Mouse (Mus musculus) heart, embryonic 16.5 days (tissue): ENCODE data around the gene Pym1. TPM values are rescaled to one million over a fixed set of nuclear protein-coding genes. Genes with fewer than 3 reads are reported as not detected.
A peak's percentile ranks its signal among the peaks of the same experiment; 100 is the strongest.

ENCODE experiments used
- ATAC-seq: fragments of 200-750 bp; cut with Nextera tagmentation; replicated peaks from 2 replicates; pipeline ENCODE4 v1.8.0; 2017; ENCODE audit warnings: moderate number of reproducible peaks; ENCODE audit not compliant: insufficient read depth, low FRiP score; ENCODE audit errors: extremely low read depth
- H3K27ac ChIP-seq: fragments of 300-500 bp; sonication (generic); 2 replicates; pipeline ENCODE4 v1.5.1; 2014; ENCODE audit warnings: mild to moderate bottlenecking, low read length, control low read depth, moderate library complexity
- H3K27me3 ChIP-seq: fragments of 300-500 bp; sonication (generic); 2 replicates; pipeline ENCODE4 v1.6.1; 2014; ENCODE audit warnings: low read length, mixed read lengths; ENCODE audit not compliant: control insufficient read depth, insufficient read depth
- H3K36me3 ChIP-seq: fragments of 300-500 bp; sonication (generic); 2 replicates; pipeline ENCODE4 v1.6.1; 2014; ENCODE audit not compliant: control insufficient read depth, insufficient read depth
- H3K4me1 ChIP-seq: fragments of 300-500 bp; sonication (generic); 2 replicates; pipeline ENCODE4 v1.6.1; 2014; ENCODE audit warnings: low read length, mixed read lengths; ENCODE audit not compliant: control insufficient read depth, insufficient read depth
- H3K4me2 ChIP-seq: fragments of 300-500 bp; sonication (generic); 2 replicates; pipeline ENCODE4 v1.6.1; 2014; ENCODE audit warnings: low read depth, mild to moderate bottlenecking, control low read depth, low read length
- H3K4me3 ChIP-seq: fragments of 300-500 bp; sonication (generic); 2 replicates; pipeline ENCODE4 v1.5.1; 2014; ENCODE audit warnings: mild to moderate bottlenecking, control low read depth, low read length
- H3K9ac ChIP-seq: fragments of 300-500 bp; sonication (generic); 2 replicates; pipeline ENCODE4 v1.6.1; 2014; ENCODE audit warnings: low read length, control low read depth
- H3K9me3 ChIP-seq: fragments of 300-500 bp; sonication (generic); replicated peaks from 2 replicates; pipeline ENCODE4 v1.6.1; 2016; ENCODE audit warnings: low read length; ENCODE audit not compliant: control insufficient read depth
- WGBS: fragments of 180-500 bp; shearing (Covaris S2); extraction: QIAGEN DNeasy Blood & Tissue Kit; methylation state at CpG from one replicate; pipeline ENCODE4 v1.1.7; 2014; 5-methylcytosine and 5-hydroxymethylcytosine counted together
- polyA plus RNA-seq: library from polyadenylated mRNA; unstranded; fragments of >200 nt; fragmentation: Nextera tagmentation; extraction: Ambion mirVana; gene quantifications from 2 replicates; pipeline ENCODE4 v1.2.1, GENCODE M21; 2015

The Pym1 gene
- 18.5 and 20.3 TPM in 2 replicates for polyA plus RNA-seq

DNA sequence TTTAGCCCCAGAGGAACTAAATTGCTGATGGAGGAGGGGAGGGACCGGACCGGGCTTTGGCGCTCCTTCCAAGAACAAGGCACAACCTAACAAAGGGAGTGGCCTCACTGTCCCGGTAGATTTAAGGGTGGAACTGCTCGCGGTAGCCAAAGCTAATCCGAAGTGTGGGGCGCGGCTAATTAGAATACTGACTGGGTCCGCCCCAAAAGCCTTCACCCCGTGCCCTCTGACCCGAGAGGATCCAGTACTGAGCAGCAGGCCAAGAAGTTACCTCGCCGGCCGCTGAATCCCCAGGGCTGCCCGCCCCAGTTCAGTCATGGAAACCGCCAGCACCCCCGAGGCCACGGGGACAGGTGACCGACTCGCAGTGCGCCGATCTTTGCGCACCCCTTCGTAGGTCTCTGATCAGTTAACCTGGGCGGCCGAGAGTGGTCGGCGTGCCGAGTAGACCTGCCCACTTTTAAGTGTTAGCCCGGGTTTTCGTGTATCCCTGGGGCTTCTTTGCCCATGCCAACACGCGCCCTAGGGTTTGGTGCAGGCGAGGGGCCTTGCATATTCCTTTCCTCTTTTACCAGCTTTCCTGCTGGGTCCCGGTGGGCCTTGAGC lies at the start of gene Pym1:
TSS of gene Pym1 (plus strand) at position 244 of the 606 bp plus-strand sequence.
- peak within 1 kb of the TSS; percentile 96 for H3K27ac ChIP-seq
- H3K4me3 ChIP-seq = peak within 1 kb of the TSS; percentile 94
- H3K9me3 ChIP-seq = no peaks in the 10 kb centered on the region
- under 1% methylated on average over 36 of the region's 36 CpGs for WGBS
- peaks cover 27% of the 10 kb centered on the region for H3K4me1 ChIP-seq
- H3K9ac ChIP-seq = peak within 1 kb of the TSS; percentile 87
- ATAC-seq = peak; percentile 26
- no peaks in the 10 kb centered on the region for H3K36me3 ChIP-seq
- H3K27me3 ChIP-seq = no peaks in the 10 kb centered on the region
- peak within 1 kb of the TSS; percentile 92 for H3K4me2 ChIP-seq

DNA sequence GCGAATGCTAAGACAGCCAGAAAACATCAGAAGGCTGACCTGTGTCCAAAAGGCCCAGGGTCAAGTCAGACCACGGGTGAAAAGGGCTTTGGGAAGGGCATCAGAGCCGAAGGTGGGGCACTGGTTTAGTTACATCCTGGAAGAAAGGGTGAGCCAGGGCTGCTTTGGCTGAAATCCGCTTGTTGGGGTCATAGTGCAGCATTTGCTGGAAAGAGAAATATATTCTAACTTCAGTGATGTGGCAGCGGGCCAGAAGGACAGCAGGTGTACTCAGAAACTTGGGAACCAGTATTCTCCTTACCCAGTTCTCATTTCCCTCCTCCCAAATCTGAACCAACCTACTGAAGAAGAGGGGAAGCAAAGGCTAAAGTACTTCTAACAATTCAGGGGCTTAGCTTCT lies 48.7 kb upstream of the Pym1 start:
- Histone ChIP-seq H3K27ac (peak overlapping the region; percentile 2), H3K4me1 (peaks cover 34% of the 10 kb centered on the region), H3K4me2 (no peak overlapping the region), H3K4me3 (no peak overlapping the region), H3K9me3 (no peaks in the 10 kb centered on the region), H3K36me3 (peaks cover 23% of the 10 kb centered on the region), H3K9ac (0 out of 2 replicates have a peak overlapping the region, but pooled peaks have one; percentile 30), H3K27me3 (no peaks in the 10 kb centered on the region)
- 76% methylated on average over 5 of the region's 5 CpGs for WGBS
- no peak for ATAC-seq

DNA sequence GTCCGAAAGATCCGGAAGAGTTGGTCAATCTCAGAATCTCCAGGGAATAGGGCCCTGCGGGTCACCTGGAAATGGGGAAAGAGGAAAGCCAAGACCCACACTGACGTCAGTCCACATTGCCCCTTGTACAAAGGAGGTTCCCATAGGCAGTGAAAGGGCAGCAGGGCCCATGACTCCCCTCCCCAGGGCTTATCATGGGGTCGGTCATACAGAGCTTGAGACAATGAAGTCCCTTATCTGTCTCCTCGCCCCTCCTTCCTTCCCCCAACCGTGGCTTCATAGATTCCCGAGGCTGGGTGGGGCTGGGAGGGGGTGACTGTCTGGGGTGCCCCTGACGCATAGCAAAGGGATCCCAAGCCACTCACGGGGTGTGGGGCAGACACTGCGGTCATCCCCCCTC lies 48.1 kb upstream of the Pym1 start:
- H3K36me3 ChIP-seq = peaks cover 23% of the 10 kb centered on the region
- H3K27me3 ChIP-seq = no peaks in the 10 kb centered on the region
- no peak overlapping the region for H3K4me2 ChIP-seq
- H3K4me1 ChIP-seq = peaks cover 34% of the 10 kb centered on the region
- no peak for ATAC-seq
- 0 out of 2 replicates have a peak overlapping the region, but pooled peaks have one; percentile 15 for H3K27ac ChIP-seq
- no peaks in the 10 kb centered on the region for H3K9me3 ChIP-seq
- no peak overlapping the region for H3K9ac ChIP-seq
- H3K4me3 ChIP-seq = no peak overlapping the region
- 54% methylated on average over 11 of the region's 11 CpGs for WGBS

DNA sequence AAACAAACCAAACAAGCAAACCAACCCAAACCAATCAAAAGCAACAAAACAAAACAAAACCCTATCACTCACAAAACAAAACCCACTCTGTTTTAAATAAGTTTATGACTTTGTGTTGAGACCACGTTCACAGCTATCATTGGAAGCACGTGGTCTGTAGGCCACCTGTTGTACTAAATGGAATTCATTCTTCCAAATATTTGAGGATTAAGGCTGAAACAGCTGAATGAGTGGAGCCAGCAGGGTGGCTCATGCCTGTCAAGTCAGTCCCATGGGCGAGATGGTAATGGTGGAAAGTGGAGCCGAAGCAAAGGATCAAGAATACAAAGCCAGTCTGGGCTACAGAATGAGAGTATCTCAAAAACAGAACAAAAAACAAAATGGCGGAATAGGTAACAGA lies 47.0 kb upstream of the Pym1 start:
- Histone ChIP-seq H3K27me3 (no peaks in the 10 kb centered on the region), H3K4me3 (no peak overlapping the region), H3K27ac (no peak overlapping the region), H3K4me1 (peaks cover 30% of the 10 kb centered on the region), H3K4me2 (no peak overlapping the region), H3K9ac (no peak overlapping the region), H3K36me3 (peaks cover 23% of the 10 kb centered on the region), H3K9me3 (no peaks in the 10 kb centered on the region)
- WGBS = 96% methylated on average over 5 of the region's 5 CpGs
- no peak for ATAC-seq

DNA sequence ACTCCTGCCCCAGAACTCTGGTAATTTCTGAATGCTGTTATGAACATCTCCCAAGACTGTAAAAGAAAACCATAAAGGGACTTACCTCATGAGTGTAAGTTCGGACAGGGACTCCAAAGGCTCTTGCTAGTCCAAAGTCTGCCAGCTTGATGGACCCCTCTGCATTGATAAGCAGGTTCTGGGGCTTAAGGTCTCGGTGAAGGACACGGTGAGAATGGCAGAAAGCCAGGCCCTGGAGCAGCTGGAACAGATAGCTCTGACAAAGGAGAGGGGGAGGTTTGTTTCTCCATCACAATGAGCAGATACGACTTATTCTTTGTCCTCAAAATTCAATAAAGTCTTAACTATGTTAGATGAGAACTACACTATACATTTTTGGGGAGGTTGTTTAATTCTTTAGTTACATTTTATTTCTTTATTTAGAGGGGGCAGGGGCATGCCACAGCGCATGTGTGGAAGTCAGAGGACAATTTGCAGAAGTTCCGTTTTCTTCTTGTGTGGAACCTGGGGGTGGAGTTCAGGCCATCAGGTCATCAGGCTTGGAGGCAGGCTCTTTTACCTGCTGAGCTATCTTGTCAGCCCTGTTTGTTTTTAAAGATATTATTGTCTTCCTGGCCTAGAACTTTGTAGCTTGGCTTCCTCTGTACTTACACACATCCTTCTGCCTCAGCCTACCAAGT lies 45.2 kb upstream of the Pym1 start:
- 55% methylated on average over 6 of the region's 6 CpGs for WGBS
- H3K4me1 ChIP-seq = peaks cover 27% of the 10 kb centered on the region
- H3K27me3 ChIP-seq = no peaks in the 10 kb centered on the region
- H3K27ac ChIP-seq = no peak overlapping the region
- no peak overlapping the region for H3K4me3 ChIP-seq
- no peak for ATAC-seq
- no peak overlapping the region for H3K4me2 ChIP-seq
- no peaks in the 10 kb centered on the region for H3K9me3 ChIP-seq
- H3K9ac ChIP-seq = no peak overlapping the region
- peaks cover 23% of the 10 kb centered on the region for H3K36me3 ChIP-seq

DNA sequence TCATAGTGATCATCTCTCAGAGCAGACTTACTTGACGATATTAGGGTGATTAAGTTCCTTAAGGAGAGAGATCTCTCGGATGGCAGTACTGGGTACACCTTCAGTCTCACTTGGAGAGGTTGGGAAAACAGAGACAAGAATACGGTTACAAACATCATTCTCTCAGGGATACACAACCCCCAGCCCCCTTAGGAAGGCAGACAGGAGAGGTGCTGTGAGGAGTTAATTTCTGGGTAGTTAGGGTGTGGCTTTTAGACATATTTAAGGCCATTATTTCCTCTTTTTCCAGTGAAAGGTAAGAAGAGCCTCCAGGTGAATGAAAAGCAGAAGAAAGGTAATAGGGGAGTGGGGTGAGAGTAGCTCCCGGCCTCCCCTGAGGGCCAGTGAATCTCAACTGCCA lies 43.8 kb upstream of the Pym1 start, which contains the start of gene Pmel:
TSS of gene Pmel (plus strand) at position 301 of the 400 bp plus-strand sequence.
- Histone ChIP-seq H3K9ac (peak within 1 kb of the TSS; percentile 90), H3K4me2 (peak within 1 kb of the TSS; percentile 85), H3K9me3 (no peaks in the 10 kb centered on the region), H3K4me3 (peak within 1 kb of the TSS; percentile 85), H3K4me1 (peaks cover 25% of the 10 kb centered on the region), H3K36me3 (peaks cover 16% of the 10 kb centered on the region), H3K27ac (peak within 1 kb of the TSS; percentile 98), H3K27me3 (no peaks in the 10 kb centered on the region)
- ATAC-seq = no peak
- 22% methylated on average over 4 of the region's 4 CpGs for WGBS

DNA sequence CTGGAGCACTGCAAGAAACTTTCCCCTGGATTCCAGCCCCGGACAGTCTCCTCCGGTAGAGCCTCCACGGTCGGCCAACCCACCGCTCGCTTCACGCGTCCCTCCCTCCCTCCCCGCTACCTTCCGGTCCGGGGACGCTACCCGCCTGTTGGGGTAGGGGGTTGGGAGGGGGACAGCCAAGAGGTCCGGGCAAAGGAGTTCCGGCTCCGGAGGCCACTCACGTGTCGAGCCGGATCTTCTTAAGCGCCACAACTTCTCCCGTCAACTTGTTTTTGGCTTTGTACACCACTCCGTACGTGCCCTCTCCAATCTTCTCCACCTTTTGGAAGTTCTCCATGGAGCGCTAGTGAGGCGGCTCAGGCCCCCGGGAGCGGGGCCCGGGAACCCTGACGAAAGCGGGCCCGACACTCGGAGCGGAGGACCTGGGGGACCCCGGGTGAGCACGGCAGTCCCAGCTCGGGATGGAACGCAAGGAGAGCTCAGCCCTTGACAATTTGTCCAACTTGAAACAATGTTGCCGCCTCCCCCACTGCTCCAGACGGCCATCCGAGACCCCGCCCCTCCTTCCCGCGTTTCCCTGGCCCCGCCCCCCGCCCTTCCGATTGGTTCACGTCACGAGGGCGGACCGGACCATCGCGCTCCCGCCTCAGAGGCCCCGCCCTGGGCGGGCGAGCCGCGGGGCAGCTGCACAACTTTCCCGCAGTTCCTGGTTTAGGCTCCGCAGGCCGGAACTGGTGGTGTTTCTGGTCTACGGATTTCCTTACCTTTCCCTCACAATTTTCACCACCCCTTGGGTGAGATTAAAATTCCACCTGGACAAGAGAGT lies 43.0 kb upstream of the Pym1 start, which contains the start of gene Cdk2:
TSS of gene Cdk2 (minus strand) at position 541 of the 826 bp plus-strand sequence.
- Histone ChIP-seq H3K9ac (peak within 1 kb of the TSS; percentile 90), H3K27me3 (no peaks in the 10 kb centered on the region), H3K4me2 (peak within 1 kb of the TSS; percentile 85), H3K36me3 (peaks cover 15% of the 10 kb centered on the region), H3K4me1 (peaks cover 17% of the 10 kb centered on the region), H3K27ac (peak within 1 kb of the TSS; percentile 98), H3K4me3 (peak within 1 kb of the TSS; percentile 85), H3K9me3 (no peaks in the 10 kb centered on the region)
- peak; percentile 94 for ATAC-seq
- under 1% methylated on average over 62 of the region's 62 CpGs for WGBS

DNA sequence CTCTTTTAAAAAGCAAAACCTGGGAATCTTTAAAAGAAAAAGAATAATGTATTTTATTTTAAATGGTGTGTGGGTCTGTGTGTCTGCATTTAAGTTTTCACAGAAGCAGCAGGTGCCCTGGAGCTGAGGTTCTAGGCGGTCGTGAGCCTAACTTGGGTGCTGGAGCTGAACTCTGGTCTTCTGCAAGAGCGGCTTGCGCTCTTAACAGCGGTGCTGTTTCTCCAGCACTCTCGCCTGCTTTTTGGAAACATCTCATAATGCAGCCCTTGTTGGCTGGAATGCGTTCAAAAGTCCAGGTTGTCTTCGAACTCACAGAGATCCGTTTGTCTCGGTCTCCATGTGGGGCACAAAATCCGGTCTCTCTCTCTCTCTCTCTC lies 42.4 kb upstream of the Pym1 start:
- Histone ChIP-seq H3K4me1 (peaks cover 16% of the 10 kb centered on the region), H3K9me3 (no peaks in the 10 kb centered on the region), H3K27ac (peak overlapping the region; percentile 65), H3K27me3 (no peaks in the 10 kb centered on the region), H3K36me3 (peaks cover 10% of the 10 kb centered on the region; the same call in 1 of the 2 replicates), H3K4me2 (peak overlapping the region; percentile 78), H3K9ac (peak overlapping the region; percentile 72), H3K4me3 (peak overlapping the region; percentile 85)
- WGBS = 8% methylated on average over 11 of the region's 11 CpGs
- no peak for ATAC-seq
